Mouse (Mus musculus) T-helper 1 cell (primary cell): ENCODE data around the gene Hspa4.

Experiments
- in situ Hi-C: fragments of 300-600 bp; cut with MboI, MseI; formaldehyde crosslinking; loops from one replicate; pipeline ENCODE4 v1.15.1; 2025; ENCODE audit warnings: high pct_unique_total_duplicates

The Hspa4 gene

DNA sequence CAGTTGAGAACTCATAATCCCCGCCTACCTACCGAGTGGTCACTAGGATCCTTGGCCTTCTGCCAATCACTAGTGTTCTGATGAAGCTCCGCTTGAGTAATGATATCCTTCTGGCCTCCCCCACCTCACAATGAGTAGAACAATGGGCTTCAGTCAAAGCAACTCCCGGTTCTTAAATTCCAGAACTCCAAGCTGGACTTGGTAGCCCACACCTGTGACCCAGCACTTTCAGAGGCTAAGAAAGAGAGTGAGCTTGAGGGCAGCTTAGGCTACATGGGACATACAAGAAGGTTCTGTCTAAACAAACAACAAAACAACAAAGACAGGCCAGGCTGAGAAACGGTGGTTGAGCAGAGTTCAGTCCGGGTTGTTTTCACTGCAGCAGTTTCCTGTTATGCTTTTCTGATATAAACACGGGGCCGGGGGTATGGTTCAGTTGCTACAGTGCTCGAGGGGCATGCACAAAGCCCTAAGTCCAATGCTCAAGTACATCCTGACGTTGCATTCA lies 7.4 kb upstream of the Hspa4 start:
- in situ Hi-C loops: no loop called here

DNA sequence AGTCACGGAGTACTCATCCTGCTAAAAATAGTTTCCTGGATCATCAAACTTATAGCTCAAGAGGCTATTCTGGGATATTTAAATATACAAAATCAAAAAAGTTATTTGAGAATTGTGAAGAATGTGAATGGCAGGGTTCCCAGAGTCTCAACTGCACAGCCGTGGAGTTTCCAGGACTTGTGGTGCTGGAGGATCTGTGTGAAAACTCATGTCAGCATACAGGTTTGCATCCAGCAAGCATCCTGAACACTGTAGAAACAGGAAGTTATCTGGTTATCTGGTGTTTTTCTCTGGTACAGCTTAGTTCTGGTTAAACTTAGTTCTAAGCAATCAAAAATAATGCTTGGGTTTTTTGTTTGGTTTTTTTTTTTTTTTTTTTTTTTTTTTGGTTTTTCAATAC lies 6.7 kb upstream of the Hspa4 start:
- in situ Hi-C loops: no loop called here

DNA sequence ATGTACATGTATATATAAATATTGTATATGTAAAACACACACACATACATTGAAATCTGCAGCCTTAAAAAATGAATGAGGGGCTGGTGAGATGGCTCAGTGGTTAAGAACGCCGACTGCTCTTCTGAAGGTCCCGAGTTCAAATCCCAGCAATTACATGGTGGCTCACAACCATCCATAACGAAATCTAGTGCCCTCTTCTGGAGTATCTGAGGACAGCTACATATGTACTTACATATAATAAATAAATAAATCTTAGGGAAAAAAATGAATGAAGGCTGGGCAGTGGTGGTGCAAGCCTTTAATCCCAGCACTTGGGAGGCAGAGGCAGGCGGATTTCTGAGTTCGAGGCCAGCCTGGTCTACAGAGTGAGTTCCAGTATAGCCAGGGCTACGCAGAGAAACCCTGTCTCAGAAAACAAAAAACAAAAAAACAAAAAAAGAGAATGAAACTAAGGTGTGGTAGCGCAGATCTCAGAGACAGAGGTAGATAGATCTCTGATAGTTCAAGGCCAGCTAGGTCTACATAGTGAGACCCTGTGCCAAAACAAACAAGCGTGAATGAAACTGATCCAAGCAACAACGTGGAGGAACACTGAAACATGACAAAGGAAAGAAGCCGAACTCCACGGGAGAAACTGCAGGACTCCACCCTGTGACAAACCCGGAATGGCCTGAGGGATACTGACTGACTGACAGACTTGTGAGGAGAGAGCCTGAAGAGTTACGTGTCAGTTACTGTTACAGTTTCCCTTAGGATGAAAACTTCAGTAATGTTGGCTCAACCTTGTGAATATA lies 4.0 kb upstream of the Hspa4 start:
- in situ Hi-C loops: no loop called here

GRCm38 (mm10) chr11:53301167-53301515 lies 884 bp upstream of the Hspa4 start:
- in situ Hi-C loops: no loop called here

GRCm38 (mm10) chr11:53299551-53300329 lies 517 bp downstream of the Hspa4 start:
- in situ Hi-C loops: loop anchor here (10.0 kb wide), 1 partner anchor 1695 kb away; the partner anchor contains the start of gene Hnrnpab

DNA sequence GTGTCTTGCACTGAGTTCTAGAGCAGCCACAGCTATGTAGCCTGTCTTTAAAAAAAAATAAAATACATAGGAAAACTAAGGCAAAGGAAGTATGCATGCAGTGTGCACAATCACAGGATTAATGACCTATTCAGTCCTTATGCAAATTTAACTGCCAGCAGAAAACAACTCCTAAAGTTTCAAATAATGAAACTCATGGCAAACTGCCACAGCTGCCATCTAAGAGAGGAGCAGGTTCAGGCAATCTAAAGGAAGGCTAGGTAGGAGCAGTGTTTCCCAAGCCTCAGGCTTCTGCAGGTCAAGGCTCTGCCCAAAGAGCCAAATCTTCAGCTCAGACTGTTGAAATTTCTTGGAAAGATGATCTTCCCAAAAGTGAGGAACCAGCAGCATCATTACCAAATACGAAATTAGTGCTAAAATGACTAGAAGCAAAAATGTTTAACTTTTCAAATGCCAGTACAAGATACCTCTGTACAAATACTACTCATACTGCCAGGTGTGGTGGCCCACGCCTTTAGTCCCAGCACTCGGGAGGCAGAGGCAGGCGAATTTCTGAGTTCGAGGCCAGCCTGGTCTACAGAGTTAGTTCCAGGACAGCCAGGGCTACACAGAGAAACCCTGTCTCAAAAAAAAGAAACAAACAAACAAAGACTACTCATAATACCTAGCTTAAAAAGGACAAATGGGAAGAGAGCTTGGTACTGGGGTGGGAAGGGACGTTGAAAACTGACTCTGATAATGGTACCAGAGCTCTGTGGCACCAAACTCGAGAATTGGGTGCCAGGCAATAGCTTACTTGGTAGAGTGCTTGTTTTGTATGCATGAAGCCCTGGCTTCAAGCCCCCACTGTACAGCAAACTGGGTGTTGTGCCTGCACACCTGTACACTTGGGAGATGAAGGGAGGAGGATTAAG lies 2.1 kb downstream of the Hspa4 start:
- in situ Hi-C loops: loop anchor here (10.0 kb wide), 1 partner anchor 1693 kb away; the partner anchor contains the start of gene Hnrnpab

- in situ Hi-C loops: loop anchor here (10.0 kb wide), 1 partner anchor 1692 kb away; the partner anchor contains the start of gene Hnrnpab
These were observed 3.4 kb downstream of the Hspa4 start for GRCm38 (mm10) chr11:53296880-53297279.

DNA sequence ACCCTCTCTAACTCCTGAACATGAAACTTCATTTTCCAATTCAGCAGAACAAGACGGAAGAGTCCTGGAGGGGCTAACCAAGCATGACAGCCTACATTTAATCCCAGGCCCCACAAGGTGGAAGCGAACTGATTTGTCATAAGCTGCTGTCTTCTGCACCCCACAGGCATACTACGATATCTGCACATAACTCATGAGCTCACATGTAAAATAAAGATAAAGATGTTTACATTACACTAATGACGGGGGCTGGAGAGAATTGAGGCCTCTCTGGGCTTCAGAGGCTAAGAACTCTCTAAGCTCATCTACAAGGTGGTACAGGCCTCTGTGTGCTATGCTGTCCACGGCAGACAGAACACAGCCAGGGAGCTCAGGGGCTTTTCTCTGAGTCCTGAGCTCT lies 5.8 kb downstream of the Hspa4 start:
- in situ Hi-C loops: loop anchor here (10.0 kb wide), 1 partner anchor 1690 kb away; the partner anchor contains the start of gene Hnrnpab

GRCm38 (mm10) chr11:53290871-53291270 lies 9.4 kb downstream of the Hspa4 start:
- in situ Hi-C loops: loop anchor here (10.0 kb wide), 1 partner anchor 1686 kb away; the partner anchor contains the start of gene Hnrnpab

- in situ Hi-C loops: loop anchor here (10.0 kb wide), 1 partner anchor 1685 kb away; the partner anchor contains the start of gene Hnrnpab
These were observed 10.1 kb downstream of the Hspa4 start for GRCm38 (mm10) chr11:53290187-53290586.

- in situ Hi-C loops: no loop called here
These were observed 14.4 kb downstream of the Hspa4 start for GRCm38 (mm10) chr11:53285885-53286284.

- in situ Hi-C loops: no loop called here
These were observed 21.8 kb downstream of the Hspa4 start for GRCm38 (mm10) chr11:53278411-53278810.

- in situ Hi-C loops: no loop called here
These were observed 24.9 kb downstream of the Hspa4 start for GRCm38 (mm10) chr11:53275358-53275757.

DNA sequence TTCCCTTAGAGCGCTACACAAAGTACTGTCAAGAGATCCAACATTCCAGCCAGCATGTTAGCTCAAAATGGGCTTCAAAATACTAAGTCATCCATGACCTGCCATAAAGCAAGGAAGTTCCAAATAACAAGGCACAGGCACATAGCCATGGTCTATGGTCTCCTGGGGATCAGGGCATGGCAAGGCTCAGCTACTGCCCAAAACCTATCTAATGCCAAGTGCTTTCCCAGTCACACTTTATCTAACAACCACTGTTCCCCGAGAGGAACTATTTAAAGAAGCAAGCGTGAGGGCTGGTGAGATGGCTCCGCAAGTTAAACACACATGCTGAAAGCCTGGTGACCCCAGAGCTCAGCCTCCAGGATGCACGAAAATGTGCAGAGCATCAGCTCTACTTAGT lies 26.9 kb downstream of the Hspa4 start:
- in situ Hi-C loops: no loop called here

DNA sequence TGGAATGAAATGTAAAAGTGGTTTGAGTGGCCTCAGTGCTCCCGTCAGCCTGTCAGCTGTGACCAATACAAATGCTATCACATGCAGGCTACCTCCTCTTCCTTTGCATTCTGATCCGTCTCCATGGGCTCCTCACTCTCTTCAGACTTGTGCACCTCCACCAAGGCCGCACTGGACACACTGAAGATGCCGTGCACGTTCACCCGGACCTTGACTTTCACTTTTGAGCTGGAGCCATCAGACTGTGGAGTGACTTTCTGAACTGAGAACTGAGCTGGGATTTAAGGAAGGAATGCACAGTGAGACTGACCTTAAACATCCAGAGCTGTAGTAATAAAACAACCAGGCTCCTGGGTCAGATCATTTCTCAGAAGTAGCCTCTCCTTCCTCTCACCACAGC lies 30.7 kb downstream of the Hspa4 start:
- in situ Hi-C loops: no loop called here

- in situ Hi-C loops: no loop called here
These were observed 39.7 kb downstream of the Hspa4 start for GRCm38 (mm10) chr11:53260556-53260955.

DNA sequence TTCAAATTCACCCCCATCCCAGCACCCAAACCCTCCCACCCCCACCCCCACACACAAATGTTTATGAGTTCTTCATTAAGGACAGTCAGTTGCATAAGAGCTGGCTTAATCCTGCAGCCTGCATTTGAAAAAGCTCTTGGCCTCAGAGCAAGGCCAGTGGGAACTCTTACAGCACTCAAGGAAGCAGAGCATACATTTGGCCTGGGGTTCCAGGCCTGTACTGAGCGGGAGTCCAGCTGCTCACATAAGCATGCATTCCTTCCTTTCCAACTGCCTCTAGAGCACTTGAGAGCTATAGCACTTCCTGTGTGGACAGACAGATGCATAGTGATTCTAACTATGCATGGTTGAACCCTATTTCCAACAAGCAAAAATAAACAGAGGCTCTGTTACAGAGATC lies 40.2 kb downstream of the Hspa4 start:
- in situ Hi-C loops: no loop called here

GRCm38 (mm10) chr11:53259047-53259632 lies 41.1 kb downstream of the Hspa4 start:
- in situ Hi-C loops: no loop called here

DNA sequence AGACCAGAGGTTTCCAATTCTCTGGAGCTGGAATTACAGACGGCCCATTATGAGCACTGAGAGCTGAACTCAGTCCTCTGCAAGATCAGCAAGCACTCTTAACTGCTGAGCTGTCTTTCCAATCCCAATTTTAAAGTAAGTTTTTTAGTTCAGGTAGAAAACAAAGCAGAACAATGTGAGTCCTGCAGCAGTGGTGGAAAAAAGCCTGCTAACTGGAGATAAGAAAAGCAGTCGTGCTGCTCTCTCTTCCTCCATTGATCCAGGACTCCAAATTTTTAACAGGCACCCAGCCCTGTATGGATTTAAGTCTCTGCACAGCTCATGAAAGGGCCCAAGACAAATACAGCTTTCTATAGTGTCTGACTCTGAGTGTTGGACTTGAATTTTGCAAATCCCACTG lies 43.3 kb downstream of the Hspa4 start:
- in situ Hi-C loops: no loop called here

GRCm38 (mm10) chr11:53254926-53255325 lies 45.3 kb downstream of the Hspa4 start:
- in situ Hi-C loops: no loop called here

DNA sequence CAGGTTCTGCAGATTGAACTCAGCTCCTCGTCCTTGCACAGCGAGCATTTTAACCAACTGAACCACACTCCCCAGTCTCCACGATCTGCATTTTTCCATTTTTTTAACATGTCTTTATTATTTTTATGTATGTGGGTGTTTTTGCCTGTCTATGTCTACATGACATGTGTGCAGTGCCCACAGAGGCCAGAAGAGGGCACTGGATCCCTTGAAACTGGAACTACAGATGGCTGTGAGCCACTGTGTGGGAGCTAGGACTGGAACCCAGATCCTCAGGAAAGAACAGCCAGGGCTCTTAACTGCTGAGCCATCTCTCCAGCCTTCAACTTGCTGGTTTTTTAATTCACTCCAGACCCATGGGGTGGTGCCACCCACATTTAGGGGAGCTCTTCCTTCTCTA lies 45.8 kb downstream of the Hspa4 start:
- in situ Hi-C loops: no loop called here
